Mouse (Mus musculus): ENCODE measurements around the gene Tpsg1. TPM values are rescaled to one million over a fixed set of nuclear protein-coding genes. Genes with fewer than 3 reads are reported as not detected.

Gene Tpsg1
- polyA plus RNA-seq, 1 experiment = not detected

- TF ChIP-seq POLR2A (IDR thresholded peaks at IDR 0.05; ENCODE audit: insufficient read depth, low read depth, low read length) (no peak), CTCF (IDR thresholded peaks at IDR 0.05; ENCODE audit: insufficient read depth, low read depth, low read length) (no peak)
- WGBS = 93% methylated on average over 13 of the region's 13 CpGs
- no peak overlapping the region for H3K27ac ChIP-seq (ENCODE audit: insufficient read depth, low read depth, low read length)
- no peak overlapping the region for H3K4me3 ChIP-seq (ENCODE audit: insufficient read depth, low read depth, low read length)
- H3K4me1 ChIP-seq (ENCODE audit: control insufficient read depth, insufficient read depth, low read length) = peaks cover 74% of the 10 kb centered on the region
Measured at GRCm38 (mm10) chr17:25402224-25402623, 33.2 kb downstream of the Tpsg1 start.

DNA sequence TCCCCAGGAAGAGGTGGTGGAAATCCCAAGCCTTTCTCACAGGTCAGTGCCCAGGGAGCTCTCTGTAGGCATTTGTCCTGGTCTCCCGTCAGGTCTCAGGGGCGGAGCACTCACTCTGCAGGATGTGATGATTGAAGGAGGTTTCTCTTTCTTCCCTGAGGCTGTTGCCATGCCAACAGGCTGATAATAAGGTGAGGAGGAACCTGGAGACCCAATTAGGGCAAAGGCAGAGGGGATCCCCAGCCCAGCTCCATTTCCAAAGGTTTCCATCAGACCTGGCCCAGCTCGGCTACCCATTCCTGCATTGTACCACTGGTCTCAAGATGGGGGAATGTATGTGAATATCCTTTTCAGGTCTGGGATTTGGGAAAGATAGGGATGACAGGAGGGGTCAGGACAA lies 35.1 kb downstream of the Tpsg1 start:
- Histone ChIP-seq H3K4me3 (ENCODE audit: insufficient read depth, low read depth, low read length) (no peak overlapping the region), H3K4me1 (ENCODE audit: control insufficient read depth, insufficient read depth, low read length) (peaks cover 77% of the 10 kb centered on the region), H3K27ac (ENCODE audit: insufficient read depth, low read depth, low read length) (no peak overlapping the region)
- TF ChIP-seq POLR2A (IDR thresholded peaks at IDR 0.05; ENCODE audit: insufficient read depth, low read depth, low read length) = no peak
- no peak for TF ChIP-seq CTCF (IDR thresholded peaks at IDR 0.05; ENCODE audit: insufficient read depth, low read depth, low read length)
- WGBS = 74% methylated on average over 3 of the region's 3 CpGs

- peak overlapping the region; percentile 76 for H3K27ac ChIP-seq (ENCODE audit: insufficient read depth, low read depth, low read length)
- no peak overlapping the region for H3K4me3 ChIP-seq (ENCODE audit: insufficient read depth, low read depth, low read length)
- WGBS = 10% methylated on average over 10 of the region's 10 CpGs
- no peak for TF ChIP-seq POLR2A (IDR thresholded peaks at IDR 0.05; ENCODE audit: insufficient read depth, low read depth, low read length)
- TF ChIP-seq CTCF (IDR thresholded peaks at IDR 0.05; ENCODE audit: insufficient read depth, low read depth, low read length) = no peak
- peaks cover 80% of the 10 kb centered on the region for H3K4me1 ChIP-seq (ENCODE audit: control insufficient read depth, insufficient read depth, low read length)
Measured at GRCm38 (mm10) chr17:25405224-25405895, 36.3 kb downstream of the Tpsg1 start.

DNA sequence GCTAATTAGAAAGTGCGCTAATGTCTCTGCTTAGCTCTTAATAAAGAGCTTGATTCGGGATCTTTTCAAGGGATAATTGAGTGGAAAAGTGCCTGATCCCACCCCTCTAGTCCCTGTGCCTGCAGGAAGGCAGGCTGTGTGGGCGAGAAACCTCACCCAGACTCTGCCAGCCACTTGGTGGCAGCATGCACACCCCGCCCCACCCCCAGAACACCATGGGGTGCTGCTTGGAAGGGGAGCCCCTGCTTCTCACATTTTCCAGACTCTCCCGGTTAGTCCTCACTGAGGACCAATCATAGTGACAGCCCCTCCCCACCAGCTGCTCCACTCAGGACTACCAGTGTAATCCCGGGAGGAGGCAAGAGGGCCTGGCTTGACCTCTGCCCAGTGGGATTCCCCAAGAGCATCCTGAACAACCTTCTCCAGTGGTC lies 37.0 kb downstream of the Tpsg1 start:
- Histone ChIP-seq H3K4me1 (ENCODE audit: control insufficient read depth, insufficient read depth, low read length) (peaks cover 83% of the 10 kb centered on the region), H3K27ac (ENCODE audit: insufficient read depth, low read depth, low read length) (peak overlapping the region; percentile 71), H3K4me3 (ENCODE audit: insufficient read depth, low read depth, low read length) (no peak overlapping the region)
- TF ChIP-seq CTCF (IDR thresholded peaks at IDR 0.05; ENCODE audit: insufficient read depth, low read depth, low read length) (no peak), POLR2A (IDR thresholded peaks at IDR 0.05; ENCODE audit: insufficient read depth, low read depth, low read length) (no peak)
- 4% methylated on average over 6 of the region's 6 CpGs for WGBS

DNA sequence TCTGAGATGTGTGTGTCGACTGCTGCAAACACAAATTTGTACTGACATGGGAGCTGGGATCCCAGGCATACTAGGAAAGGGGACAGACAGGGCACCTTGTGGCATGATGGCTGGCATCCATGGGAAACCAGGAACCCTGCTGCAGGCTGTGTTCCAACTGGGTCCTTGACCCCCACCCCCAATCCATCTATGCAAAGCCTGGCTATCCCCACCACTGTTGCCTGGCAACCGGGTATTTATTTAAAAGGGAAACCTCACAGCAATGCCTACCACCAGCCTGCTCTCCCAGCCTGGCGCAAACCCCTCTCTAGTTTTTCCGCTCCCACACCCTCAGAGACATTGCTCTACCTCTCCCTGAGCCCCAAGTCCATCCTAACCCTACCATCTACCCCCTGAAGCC lies 38.3 kb downstream of the Tpsg1 start:
- H3K4me1 ChIP-seq (ENCODE audit: control insufficient read depth, insufficient read depth, low read length) = peaks cover 77% of the 10 kb centered on the region

DNA sequence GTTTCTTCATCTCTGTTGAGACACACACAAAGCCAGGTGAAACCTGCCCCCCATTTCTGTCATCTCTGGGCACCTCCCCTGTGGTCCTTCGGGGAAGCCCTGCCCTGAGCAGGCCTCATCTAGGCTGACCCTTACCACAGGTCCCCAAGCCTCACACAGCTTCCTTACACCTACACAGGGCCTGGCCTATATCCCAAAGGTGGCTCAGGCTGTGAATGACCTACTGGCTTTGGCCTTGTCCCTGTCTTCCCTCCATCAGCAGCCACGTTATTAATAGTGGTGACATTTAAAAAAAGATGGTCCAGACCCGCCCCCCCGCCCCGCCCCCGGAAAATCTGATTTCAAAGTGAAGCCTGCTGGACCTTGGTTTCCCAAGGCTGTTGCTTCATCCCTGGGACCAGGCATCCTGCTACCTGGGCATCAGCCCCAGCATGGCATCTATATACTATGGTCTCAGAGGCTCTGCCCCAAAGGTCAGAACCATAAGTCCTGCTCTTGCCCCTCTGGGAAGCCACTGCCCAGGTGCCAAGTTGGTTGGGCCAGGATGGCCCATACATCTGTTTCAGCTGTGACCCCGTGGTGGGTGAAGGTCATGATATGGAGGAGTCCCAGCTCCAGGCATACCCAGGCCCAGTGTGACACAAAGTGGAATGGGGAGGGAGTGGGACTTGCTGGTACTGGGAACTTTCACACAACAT lies 39.4 kb downstream of the Tpsg1 start:
- H3K4me3 ChIP-seq (ENCODE audit: insufficient read depth, low read depth, low read length) = no peak overlapping the region
- 86% methylated on average over 7 of the region's 7 CpGs for WGBS
- no peak for TF ChIP-seq CTCF (IDR thresholded peaks at IDR 0.05; ENCODE audit: insufficient read depth, low read depth, low read length)
- no peak for TF ChIP-seq POLR2A (IDR thresholded peaks at IDR 0.05; ENCODE audit: insufficient read depth, low read depth, low read length)
- peaks cover 76% of the 10 kb centered on the region for H3K4me1 ChIP-seq (ENCODE audit: control insufficient read depth, insufficient read depth, low read length)
- no peak overlapping the region for H3K27ac ChIP-seq (ENCODE audit: insufficient read depth, low read depth, low read length)

More for the DNA sequence above, 38.3 kb downstream of the Tpsg1 start:
- Histone ChIP-seq H3K27ac (ENCODE audit: insufficient read depth, low read depth, low read length) (0 out of 2 replicates have a peak overlapping the region, but pooled peaks have one; percentile 24), H3K4me3 (ENCODE audit: insufficient read depth, low read depth, low read length) (no peak overlapping the region)
- TF ChIP-seq CTCF (IDR thresholded peaks at IDR 0.05; ENCODE audit: insufficient read depth, low read depth, low read length) = no peak
- no peak for TF ChIP-seq POLR2A (IDR thresholded peaks at IDR 0.05; ENCODE audit: insufficient read depth, low read depth, low read length)
- WGBS = 54% methylated on average over 4 of the region's 4 CpGs

DNA sequence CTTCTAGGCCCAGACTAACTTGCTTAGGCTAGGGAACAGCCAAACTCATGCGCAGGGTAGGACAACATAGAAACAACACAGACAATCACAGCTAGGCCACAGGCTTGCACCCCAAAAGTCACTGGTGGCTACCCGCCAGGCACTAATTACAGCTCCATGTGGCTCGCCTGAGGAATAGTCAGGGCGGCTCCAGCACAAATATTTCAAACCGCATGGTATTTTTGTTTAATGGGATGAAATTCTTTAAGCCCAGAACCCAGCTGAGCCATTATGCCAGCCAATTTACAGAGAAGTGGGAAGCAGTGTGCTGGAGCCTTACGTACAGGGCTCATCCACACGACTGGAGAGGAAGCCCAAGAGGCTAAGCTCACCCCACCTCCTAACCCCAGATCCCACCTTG lies 40.5 kb downstream of the Tpsg1 start:
- 39% methylated on average over 7 of the region's 7 CpGs for WGBS
- H3K27ac ChIP-seq (ENCODE audit: insufficient read depth, low read depth, low read length) = no peak overlapping the region
- H3K4me3 ChIP-seq (ENCODE audit: insufficient read depth, low read depth, low read length) = no peak overlapping the region
- peaks cover 72% of the 10 kb centered on the region for H3K4me1 ChIP-seq (ENCODE audit: control insufficient read depth, insufficient read depth, low read length)
- TF ChIP-seq CTCF (IDR thresholded peaks at IDR 0.05; ENCODE audit: insufficient read depth, low read depth, low read length) (no peak), POLR2A (IDR thresholded peaks at IDR 0.05; ENCODE audit: insufficient read depth, low read depth, low read length) (no peak)

GRCm38 (mm10) chr17:25410180-25410579 lies 41.1 kb downstream of the Tpsg1 start:
- Histone ChIP-seq H3K4me3 (ENCODE audit: insufficient read depth, low read depth, low read length) (no peak overlapping the region), H3K27ac (ENCODE audit: insufficient read depth, low read depth, low read length) (0 out of 2 replicates have a peak overlapping the region, but pooled peaks have one; percentile 42), H3K4me1 (ENCODE audit: control insufficient read depth, insufficient read depth, low read length) (peaks cover 70% of the 10 kb centered on the region)
- TF ChIP-seq CTCF (IDR thresholded peaks at IDR 0.05; ENCODE audit: insufficient read depth, low read depth, low read length) (no peak), POLR2A (IDR thresholded peaks at IDR 0.05; ENCODE audit: insufficient read depth, low read depth, low read length) (no peak)
- WGBS = 93% methylated on average over 6 of the region's 6 CpGs

- no peak overlapping the region for H3K4me3 ChIP-seq (ENCODE audit: insufficient read depth, low read depth, low read length)
- peak overlapping the region; percentile 42; the same call in 1 of the 2 replicates for H3K27ac ChIP-seq (ENCODE audit: insufficient read depth, low read depth, low read length)
- WGBS = 5% methylated on average over 7 of the region's 7 CpGs
- no peak for TF ChIP-seq CTCF (IDR thresholded peaks at IDR 0.05; ENCODE audit: insufficient read depth, low read depth, low read length)
- no peak for TF ChIP-seq POLR2A (IDR thresholded peaks at IDR 0.05; ENCODE audit: insufficient read depth, low read depth, low read length)
- H3K4me1 ChIP-seq (ENCODE audit: control insufficient read depth, insufficient read depth, low read length) = peaks cover 68% of the 10 kb centered on the region
Measured at GRCm38 (mm10) chr17:25410786-25411185, 41.7 kb downstream of the Tpsg1 start.
